Mouse (Mus musculus) heart, postnatal 0 days (tissue): ENCODE results near the gene Gdf7. TPM values are rescaled to one million over a fixed set of nuclear protein-coding genes. Genes with fewer than 3 reads are reported as not detected.

Experiments used
- ATAC-seq: fragments of 200-750 bp; cut with Nextera tagmentation; 2 replicates; pipeline ENCODE4 v1.8.0; 2017; ENCODE audit warnings: low read depth, moderate number of reproducible peaks, moderate library complexity; ENCODE audit not compliant: insufficient read depth
- DNase-seq: peaks from one replicate; pipeline ENCODE4 v3.0.0-alpha.2; 2016; ENCODE audit warnings: low spot score
- H3K27ac ChIP-seq: fragments of 300-500 bp; sonication (generic); 2 replicates; pipeline ENCODE4 v1.5.1; 2014; ENCODE audit warnings: low read depth, mild to moderate bottlenecking
- H3K27me3 ChIP-seq: fragments of 300-500 bp; sonication (generic); 2 replicates; pipeline ENCODE4 v1.6.1; 2014; ENCODE audit warnings: low read length, mixed read lengths; ENCODE audit not compliant: control insufficient read depth, insufficient read depth
- H3K36me3 ChIP-seq: fragments of 300-500 bp; sonication (generic); replicated peaks from 2 replicates; pipeline ENCODE4 v1.6.1; 2014; ENCODE audit warnings: low read length, mixed read lengths; ENCODE audit not compliant: control insufficient read depth, insufficient read depth
- H3K4me1 ChIP-seq: fragments of 300-500 bp; sonication (generic); 2 replicates; pipeline ENCODE4 v1.6.1; 2014; ENCODE audit warnings: antibody characterized with exemption; ENCODE audit not compliant: control insufficient read depth, insufficient read depth
- H3K4me2 ChIP-seq: fragments of 300-500 bp; sonication (generic); 2 replicates; pipeline ENCODE4 v1.6.1; 2014; ENCODE audit warnings: low read depth, mild to moderate bottlenecking, low read length, moderate library complexity
- H3K4me3 ChIP-seq: fragments of 300-500 bp; sonication (generic); 2 replicates; pipeline ENCODE4 v1.5.1; 2014; ENCODE audit warnings: low read depth, low read length
- H3K9ac ChIP-seq: fragments of 300-500 bp; sonication (generic); replicated peaks from 2 replicates; pipeline ENCODE4 v1.6.1; 2014; ENCODE audit warnings: low read depth, low read length, mixed read lengths
- H3K9me3 ChIP-seq: fragments of 300-500 bp; sonication (generic); replicated peaks from 2 replicates; pipeline ENCODE4 v1.6.1; 2016; ENCODE audit warnings: low read length; ENCODE audit not compliant: control insufficient read depth
- CTCF ChIP-seq: IDR thresholded peaks from 2 replicates; pipeline ENCODE4 v1.5.1; 2016; ENCODE audit warnings: antibody characterized with exemption, control low read depth, low read depth
- EP300 ChIP-seq: IDR thresholded peaks from 2 replicates; pipeline ENCODE4 v1.6.1; 2016; ENCODE audit warnings: antibody characterized with exemption, low read depth
- WGBS: fragments of 180-500 bp; shearing (Covaris S2); extraction: QIAGEN DNeasy Blood & Tissue Kit; methylation state at CpG from one replicate; pipeline ENCODE4 v1.1.7; 2014; 5-methylcytosine and 5-hydroxymethylcytosine counted together
- polyA plus RNA-seq: library from polyadenylated mRNA; unstranded; fragments of >200 nt; fragmentation: Nextera tagmentation; extraction: Ambion mirVana; gene quantifications from 2 replicates; pipeline ENCODE4 v1.2.1, GENCODE M21; 2015
- total RNA-seq: library from RNA; depleted of rRNA; stranded (reverse); fragments of >200 nt; gene quantifications from 2 replicates; pipeline ENCODE4 v1.2.3, GENCODE M21; 2014; ENCODE audit warnings: low replicate concordance

Gene Gdf7
- total and polyA plus RNA-seq, 2 experiments from 2014 or later: not detected

GRCm38 (mm10) chr12:8333617-8334016 is 31.9 kb upstream of the Gdf7 start:
- H3K27ac ChIP-seq: peak overlapping the region; percentile 66

GRCm38 (mm10) chr12:8332174-8332542 is 30.4 kb upstream of the Gdf7 start:
- H3K4me1 ChIP-seq: peaks cover 20% of the 10 kb centered on the region
- ATAC-seq: no peak
- H3K36me3 ChIP-seq: peaks cover 31% of the 10 kb centered on the region
- H3K9me3 ChIP-seq: no peaks in the 10 kb centered on the region
- no peak overlapping the region for H3K4me3 ChIP-seq
- H3K9ac ChIP-seq: peak overlapping the region; percentile 19; the same call in 1 of the 2 replicates
- DNase-seq: no peak
- no peak for TF ChIP-seq EP300
- TF ChIP-seq CTCF: no peak
- 65% methylated on average over 5 of the region's 5 CpGs for WGBS
- H3K4me2 ChIP-seq: no peak overlapping the region
- no peaks in the 10 kb centered on the region for H3K27me3 ChIP-seq
- H3K27ac ChIP-seq: no peak overlapping the region

More at GRCm38 (mm10) chr12:8333617-8334016, 31.9 kb upstream of the Gdf7 start:
- no peaks in the 10 kb centered on the region for H3K9me3 ChIP-seq
- H3K4me2 ChIP-seq: no peak overlapping the region
- H3K4me1 ChIP-seq: peaks cover 33% of the 10 kb centered on the region
- H3K27me3 ChIP-seq: no peaks in the 10 kb centered on the region
- no peak for TF ChIP-seq EP300
- TF ChIP-seq CTCF: no peak
- peaks cover 36% of the 10 kb centered on the region for H3K36me3 ChIP-seq
- 76% methylated on average over 8 of the region's 8 CpGs for WGBS
- no peak overlapping the region for H3K4me3 ChIP-seq
- H3K9ac ChIP-seq: no peak overlapping the region
- DNase-seq: no peak
- ATAC-seq: 0 out of 2 replicates have a peak, but pooled peaks have one; percentile 8

GRCm38 (mm10) chr12:8331489-8332173 is 29.9 kb upstream of the Gdf7 start:
- Histone ChIP-seq H3K9me3 (no peaks in the 10 kb centered on the region), H3K27me3 (no peaks in the 10 kb centered on the region), H3K36me3 (peaks cover 26% of the 10 kb centered on the region), H3K27ac (peak overlapping the region; percentile 23; the same call in 1 of the 2 replicates), H3K4me1 (peaks cover 18% of the 10 kb centered on the region), H3K4me2 (no peak overlapping the region), H3K4me3 (no peak overlapping the region), H3K9ac (peak overlapping the region; percentile 19; the same call in 1 of the 2 replicates)
- TF ChIP-seq EP300 (no peak), CTCF (no peak)
- peak; percentile 43 for DNase-seq
- 39% methylated on average over 14 of the region's 14 CpGs for WGBS
- ATAC-seq: peak; percentile 43

- Histone ChIP-seq H3K27me3 (no peaks in the 10 kb centered on the region), H3K4me3 (no peak overlapping the region), H3K4me1 (peaks cover 18% of the 10 kb centered on the region), H3K9me3 (no peaks in the 10 kb centered on the region), H3K4me2 (no peak overlapping the region), H3K27ac (no peak overlapping the region), H3K9ac (no peak overlapping the region), H3K36me3 (peaks cover 23% of the 10 kb centered on the region; the same call in 1 of the 2 replicates)
- WGBS: 88% methylated on average over 7 of the region's 7 CpGs
- DNase-seq (no peak), ATAC-seq (no peak)
- 0 out of 2 replicates have a peak, but pooled peaks have one; percentile 19 for TF ChIP-seq CTCF
- no peak for TF ChIP-seq EP300
Observed at GRCm38 (mm10) chr12:8329236-8329635, 27.5 kb upstream of the Gdf7 start.

GRCm38 (mm10) chr12:8327675-8328053 is 25.9 kb upstream of the Gdf7 start:
- DNase-seq: no peak
- no peaks in the 10 kb centered on the region for H3K27me3 ChIP-seq
- no peak for ATAC-seq
- WGBS: 87% methylated on average over 1 of the region's 1 CpGs
- no peak overlapping the region for H3K4me2 ChIP-seq
- H3K9me3 ChIP-seq: no peaks in the 10 kb centered on the region
- 0 out of 2 replicates have a peak overlapping the region, but pooled peaks have one; percentile 41 for H3K9ac ChIP-seq
- H3K4me3 ChIP-seq: no peak overlapping the region
- peaks cover 27% of the 10 kb centered on the region for H3K36me3 ChIP-seq
- H3K4me1 ChIP-seq: peaks cover 12% of the 10 kb centered on the region; the same call in 1 of the 2 replicates
- no peak for TF ChIP-seq EP300
- TF ChIP-seq CTCF: no peak
- peak overlapping the region; percentile 59 for H3K27ac ChIP-seq
